Mouse (Mus musculus): ENCODE measurements around the gene Banf1. TPM values are rescaled to one million over a fixed set of nuclear protein-coding genes. Genes with fewer than 3 reads are reported as not detected.
"Not testable (repeated sequence)": the region's sequence is repeated elsewhere in the genome, so short reads cannot be mapped to it uniquely, and the experiment has no call there.

Banf1 gene
- 100 to 1,000 TPM; 152 to 165 TPM for total RNA-seq (2021)
- long read RNA-seq, experiment 1, transcript Banf1-202 (3 exons, 758 nt), result minor isoform, 13 of 236 reads
- long read RNA-seq, experiment 1, transcript Banf1-201 (3 exons, 1,261 nt), result major isoform, 148 of 236 reads
- long read RNA-seq, experiment 1, partial matches to known transcripts, result 47 of 236 reads
- long read RNA-seq, experiment 1, other reads (novel, unspliced or antisense), result 22 of 236 reads
- long read RNA-seq, experiment 2, transcript Banf1-201 (3 exons, 1,261 nt), result major isoform, 67 of 115 reads
- long read RNA-seq, experiment 2, transcript Banf1-204 (2 exons, 743 nt), result minor isoform, 6 of 115 reads
- long read RNA-seq, experiment 2, transcript Banf1-202 (3 exons, 758 nt), result minor isoform, 12 of 115 reads
- long read RNA-seq, experiment 2, partial matches to known transcripts, result 23 of 115 reads
- long read RNA-seq, experiment 2, other reads (novel, unspliced or antisense), result 7 of 115 reads

DNA sequence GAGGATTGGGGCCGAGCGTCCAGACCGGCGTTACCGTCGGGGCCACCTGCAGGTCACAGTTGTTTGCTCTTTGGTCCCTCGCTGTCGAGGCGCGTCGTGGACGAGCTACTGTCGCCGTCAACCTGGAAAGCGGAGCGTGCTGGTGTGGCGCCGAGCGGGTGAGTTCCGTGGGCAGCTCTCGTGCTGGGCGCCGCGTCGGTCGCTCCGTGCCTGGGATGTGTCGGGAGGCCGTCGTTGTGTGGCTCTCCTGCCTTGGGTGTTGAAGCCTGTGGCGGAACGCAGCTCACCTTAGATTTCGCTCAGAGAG lies at the start of gene Banf1:
Banf1 (minus strand) TSS at position 116 of the 307 bp plus-strand sequence.
- DNase-seq, result no peak

DNA sequence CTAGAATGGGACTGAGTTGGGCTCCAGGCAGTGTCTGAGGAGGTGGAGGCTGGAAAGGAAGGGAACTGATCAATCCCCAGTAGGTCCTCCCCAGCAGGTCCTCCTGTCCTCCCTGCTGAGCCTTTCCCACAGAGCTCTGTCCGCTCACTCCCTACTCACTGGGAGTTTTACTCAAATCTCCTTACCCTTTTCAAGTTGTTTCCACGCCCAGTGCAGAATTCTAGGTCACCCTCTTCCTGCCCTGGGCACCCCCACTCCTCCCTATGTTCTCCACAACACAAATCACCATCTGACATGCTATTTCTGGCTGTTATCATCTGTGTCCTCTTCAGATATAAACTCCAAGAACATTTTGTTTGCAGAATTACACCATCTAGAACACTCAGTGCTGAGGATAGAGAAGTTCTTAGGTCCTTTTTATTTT lies 47.6 kb upstream of the Banf1 start:
- DNase-seq, result peak; percentile 37 to 68

DNA sequence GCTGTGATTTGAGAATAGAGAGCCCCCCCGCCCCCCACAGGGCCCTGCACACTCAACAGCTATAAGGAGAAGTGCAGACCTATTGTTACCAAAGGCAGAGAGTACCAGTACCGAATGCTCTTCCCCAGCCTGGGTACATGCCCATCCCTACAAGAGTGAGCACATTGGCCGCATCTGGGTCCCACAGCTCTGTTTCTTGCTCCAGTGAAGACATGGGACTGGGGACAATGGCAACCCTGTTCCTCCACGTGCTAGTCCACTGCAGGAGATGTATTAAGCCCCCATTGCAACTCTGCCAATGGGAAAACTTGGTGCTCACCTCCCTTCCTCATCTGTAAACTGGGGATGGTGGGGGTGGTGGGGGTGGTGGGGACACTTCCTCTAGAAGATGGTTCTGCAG lies 46.9 kb upstream of the Banf1 start:
- DNase-seq, result no peak

DNA sequence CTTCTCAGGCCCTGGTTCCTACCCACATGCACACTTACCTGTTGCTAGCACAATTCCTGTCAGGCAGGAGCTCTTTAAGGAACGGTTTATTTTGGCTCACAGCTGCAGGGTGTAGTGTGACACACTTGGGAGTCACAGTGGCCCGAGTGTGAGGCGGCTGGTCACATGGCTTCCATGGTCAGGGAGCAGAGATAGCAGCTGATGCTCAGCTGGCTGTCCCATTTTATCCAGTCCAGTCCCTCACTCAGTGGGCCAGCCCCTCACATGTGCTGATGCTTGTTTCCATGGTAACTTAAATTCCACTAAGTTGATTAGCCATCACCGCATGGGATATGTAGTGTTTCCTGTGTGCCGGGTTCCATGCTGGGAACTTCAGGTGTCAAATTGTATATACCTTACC lies 45.0 kb upstream of the Banf1 start:
- DNase-seq, result no peak

DNA sequence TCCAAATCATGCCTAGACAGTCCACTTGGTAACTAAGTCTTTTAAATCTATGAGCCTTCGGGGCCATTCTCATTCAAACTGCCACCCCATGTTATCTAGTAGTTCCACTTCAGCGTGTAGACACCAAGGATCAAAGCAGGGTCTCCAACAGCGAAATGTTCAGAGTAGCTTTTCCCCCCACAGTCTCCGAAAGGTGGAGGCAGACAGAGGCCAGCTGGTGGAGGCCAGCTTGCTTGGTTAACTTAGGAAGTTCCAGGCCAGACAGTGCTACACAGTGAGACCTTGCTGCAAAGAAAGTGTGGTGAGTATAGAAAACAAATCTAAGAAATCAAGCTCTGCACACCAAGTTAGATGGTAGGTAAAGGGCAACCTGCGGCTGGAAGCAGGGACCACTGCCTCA lies 43.7 kb upstream of the Banf1 start:
- DNase-seq, result no peak

DNA sequence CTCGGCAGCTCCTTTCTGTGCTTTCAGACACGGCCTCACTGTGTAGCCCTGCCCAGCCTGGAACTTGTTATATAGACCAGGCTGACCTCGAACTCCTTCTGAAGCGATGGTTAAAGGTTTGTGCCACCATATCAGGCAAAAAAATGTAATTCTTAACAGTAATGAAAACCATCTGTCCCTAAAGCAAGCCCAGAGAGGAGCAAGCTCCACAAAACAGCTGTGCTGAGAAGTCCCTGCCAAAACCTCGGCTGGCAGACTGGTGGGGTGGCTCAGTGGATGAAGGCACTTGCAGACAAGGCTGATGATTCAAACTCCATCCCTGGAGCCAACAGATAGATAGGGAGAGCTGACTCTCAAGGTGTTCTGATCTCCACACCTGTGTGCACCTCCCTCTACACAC lies 42.1 kb upstream of the Banf1 start:
- DNase-seq, result no peak

DNA sequence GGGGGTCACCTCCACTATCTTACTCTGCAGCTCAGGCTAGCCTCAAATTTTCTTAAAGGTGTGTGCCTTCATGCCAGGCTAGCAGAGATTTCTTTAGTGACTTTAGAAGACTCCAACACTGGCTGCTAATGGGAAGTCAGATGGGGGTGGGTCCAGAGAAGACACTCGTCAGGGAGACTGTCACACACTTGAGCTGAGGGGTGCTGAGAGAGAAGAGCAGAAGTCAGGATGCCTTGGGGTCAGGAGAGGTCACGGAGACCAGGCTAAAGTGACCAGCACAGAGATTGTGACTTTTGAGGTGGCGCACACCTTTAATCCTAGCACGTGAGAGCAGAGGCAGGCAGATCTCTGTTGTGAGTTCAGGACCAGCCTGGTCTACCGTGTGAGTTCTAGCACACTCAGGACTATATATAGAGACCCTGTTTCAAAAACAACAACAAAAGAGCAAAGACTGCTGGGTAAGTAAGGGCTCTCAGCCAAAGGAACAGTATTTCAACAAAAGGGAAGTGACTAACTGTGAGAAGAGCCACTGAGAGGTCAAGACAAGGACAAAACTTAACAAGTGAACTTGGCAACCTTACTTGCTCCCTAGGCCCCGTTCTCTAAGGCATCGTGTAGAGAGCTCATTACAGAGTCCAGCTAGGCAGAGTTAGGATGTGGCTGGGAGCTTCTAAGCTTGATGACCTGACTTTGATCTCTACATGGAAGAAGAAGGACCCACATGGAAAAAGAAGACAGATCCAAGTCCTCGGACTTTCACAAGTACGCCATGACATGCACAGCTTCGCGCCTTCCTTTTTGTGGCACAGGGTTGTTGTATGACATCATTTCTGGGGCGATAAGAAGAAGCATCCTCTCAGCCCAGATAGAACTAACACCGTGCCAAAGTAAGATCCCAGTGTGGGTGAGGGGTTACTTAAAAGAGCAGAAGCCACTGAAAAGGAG lies 41.4 kb upstream of the Banf1 start:
- no peak for DNase-seq

DNA sequence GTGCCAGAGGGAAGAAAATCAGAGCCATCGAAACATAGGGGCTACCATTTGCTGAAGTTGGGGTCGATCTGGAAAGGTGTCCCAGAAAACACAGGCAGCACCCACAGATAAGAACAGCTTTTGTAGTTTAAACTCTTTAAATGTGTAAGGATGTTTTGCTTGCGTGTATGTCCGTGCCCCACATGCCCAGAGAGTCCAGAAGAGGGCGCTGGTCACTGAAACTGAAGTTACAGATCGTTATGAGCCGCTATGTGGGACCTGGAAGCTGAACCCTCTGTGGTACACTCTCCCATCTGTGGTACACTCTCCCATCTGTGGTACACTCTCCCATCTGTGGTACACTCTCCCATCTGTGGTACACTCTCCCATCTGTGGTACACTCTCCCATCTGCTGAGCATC lies 40.2 kb upstream of the Banf1 start:
- peak; percentile 63 to 73 for DNase-seq

DNA sequence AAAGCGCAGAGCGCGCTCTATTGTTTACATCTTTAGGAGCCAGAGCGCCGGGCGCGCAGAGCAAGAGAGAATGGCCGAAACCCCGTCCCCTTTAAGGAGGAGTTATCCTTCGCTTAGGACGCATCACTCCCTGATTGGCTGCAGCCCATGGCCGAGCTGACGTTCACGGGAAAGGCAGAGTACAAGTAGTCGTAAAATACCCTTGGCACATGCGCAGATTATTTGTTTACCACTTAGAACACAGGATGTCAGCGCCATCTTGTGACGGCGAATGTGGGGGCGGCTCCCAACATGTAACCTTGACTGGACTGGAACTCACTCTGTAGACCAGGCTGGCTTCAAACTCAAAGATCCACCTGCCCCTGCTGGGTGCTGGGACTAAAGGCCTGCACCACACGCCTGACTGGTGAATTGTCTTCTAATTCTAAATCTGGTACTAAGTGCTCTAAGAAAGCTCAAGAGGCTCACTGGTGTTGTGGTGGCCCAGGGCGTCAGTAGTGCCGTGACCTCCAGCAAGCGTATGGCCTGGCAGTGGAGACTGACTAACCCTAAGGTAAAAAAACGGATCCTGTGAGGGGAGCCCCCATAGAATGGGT lies 39.7 kb upstream of the Banf1 start:
- DNase-seq, result not testable (repeated sequence)

DNA sequence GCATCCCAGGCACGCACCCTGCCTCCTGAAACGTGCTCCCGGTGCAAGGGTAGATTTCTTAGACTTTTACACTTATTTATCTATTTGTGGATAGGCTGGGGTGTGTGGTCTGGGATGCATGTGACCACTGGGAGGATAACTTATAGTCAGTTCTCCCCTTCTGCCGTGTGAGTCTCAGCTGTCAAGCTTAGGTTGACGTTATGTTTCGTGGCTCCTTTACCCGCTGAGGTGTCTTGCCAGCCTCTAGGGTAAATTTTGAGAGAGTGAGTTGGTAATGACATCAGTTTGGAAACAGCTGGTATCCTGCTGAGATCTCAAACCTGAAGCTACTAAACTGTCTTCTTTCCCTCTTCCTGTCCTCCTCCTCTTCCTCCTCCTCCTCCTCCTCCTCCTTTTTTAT lies 39.0 kb upstream of the Banf1 start:
- no peak for DNase-seq

DNA sequence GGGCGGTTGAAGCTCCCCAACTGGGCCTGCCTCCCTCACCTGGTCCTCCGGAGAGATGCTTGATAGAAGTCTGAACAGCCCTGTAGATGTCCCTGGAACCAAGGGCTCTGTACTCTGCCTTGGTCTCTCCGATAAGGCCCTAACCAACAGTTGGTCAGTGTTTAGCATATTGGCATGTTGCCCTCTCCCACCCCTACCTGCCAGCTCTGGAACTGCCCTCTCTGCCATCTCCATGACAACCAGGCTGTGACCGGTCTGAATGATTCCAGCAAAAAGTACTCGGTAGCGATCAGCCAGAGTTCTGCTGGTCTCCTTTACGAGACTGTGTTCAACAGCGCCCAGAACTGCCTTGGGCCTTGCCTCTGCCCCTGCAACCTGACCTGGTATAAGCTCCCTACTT lies 35.3 kb upstream of the Banf1 start, which contains the start of gene Tsga10ip:
Tsga10ip (minus strand) TSS at position 234 of the 400 bp plus-strand sequence.
- no peak for DNase-seq

DNA sequence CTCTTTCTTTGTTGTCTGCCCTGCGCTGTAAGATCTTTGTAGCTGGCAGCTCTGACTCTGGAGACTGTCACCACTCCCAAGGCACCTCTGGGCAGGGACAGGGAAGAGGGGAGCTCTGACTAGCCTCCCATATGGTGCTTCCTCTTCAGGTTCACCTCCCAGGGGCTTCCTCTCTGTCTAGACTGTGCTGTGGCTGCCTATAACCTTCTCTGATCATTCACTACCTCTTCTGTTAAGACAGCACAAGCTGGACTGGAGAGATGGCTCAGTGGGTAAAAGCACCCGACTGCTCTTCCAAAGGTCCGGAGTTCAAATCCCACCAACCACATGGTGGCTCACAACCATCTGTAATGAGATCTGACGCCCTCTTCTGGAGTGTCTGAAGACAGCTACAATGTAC lies 34.1 kb upstream of the Banf1 start:
- DNase-seq, result not testable (repeated sequence)

DNA sequence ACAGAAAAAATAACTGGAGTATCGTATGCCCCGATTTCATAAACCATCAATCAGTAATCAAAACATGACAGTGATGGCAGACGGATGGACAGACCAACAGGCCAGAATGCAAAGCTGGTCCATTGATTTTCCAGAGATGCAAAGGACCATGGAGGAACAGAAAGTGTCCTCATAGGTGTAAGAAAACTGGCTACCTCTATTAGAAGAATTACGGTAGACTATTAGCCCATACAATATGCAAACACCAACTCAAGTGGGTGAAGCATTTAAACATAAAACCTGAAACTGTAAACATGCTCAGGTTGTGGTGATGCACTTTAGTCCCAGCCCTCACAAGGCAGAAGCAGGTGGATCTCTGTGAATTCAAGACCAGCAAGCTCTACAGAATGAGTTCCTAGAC lies 28.4 kb upstream of the Banf1 start:
- DNase-seq, result no peak

DNA sequence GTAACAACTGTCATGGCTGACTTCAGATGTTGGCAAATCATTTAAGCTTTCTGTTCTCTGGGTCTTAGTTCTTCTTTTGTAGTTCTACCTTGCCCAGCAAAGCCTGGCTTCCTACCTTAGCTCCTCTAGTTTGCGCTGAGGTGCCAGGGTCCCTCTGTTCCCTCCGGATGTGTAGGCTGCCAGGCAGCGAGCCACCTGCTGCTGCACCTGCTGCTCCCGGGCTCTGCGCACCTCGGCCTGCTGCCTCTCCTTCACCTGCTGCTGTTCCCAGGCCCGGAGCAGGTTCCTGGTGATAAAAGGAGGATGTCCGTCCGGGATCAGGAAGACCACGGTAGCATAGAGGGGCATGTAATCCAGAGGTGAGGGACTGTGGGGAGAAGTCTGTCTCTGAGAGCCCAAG lies 27.2 kb upstream of the Banf1 start:
- no peak for DNase-seq

DNA sequence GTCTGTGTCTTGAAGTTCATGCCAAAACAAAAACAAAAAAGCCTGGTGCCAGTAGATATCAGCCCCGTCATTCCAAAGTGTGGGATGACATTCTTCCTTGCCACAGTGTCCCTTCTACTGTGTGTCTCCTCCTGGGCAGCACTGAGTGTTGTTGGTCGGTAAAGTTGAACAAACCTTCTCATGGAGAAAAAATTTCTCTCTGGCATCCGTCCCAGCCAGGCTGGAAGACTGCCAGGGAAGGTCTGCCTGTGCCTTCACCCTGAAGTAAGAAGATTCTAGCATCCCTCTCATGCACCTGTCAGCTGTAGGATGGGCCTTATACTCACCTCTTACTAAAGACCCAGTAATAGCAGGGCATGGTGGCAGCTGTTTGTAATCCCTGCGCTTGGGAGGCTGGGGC lies 25.9 kb upstream of the Banf1 start:
- peak; percentile 85 to 87 for DNase-seq

DNA sequence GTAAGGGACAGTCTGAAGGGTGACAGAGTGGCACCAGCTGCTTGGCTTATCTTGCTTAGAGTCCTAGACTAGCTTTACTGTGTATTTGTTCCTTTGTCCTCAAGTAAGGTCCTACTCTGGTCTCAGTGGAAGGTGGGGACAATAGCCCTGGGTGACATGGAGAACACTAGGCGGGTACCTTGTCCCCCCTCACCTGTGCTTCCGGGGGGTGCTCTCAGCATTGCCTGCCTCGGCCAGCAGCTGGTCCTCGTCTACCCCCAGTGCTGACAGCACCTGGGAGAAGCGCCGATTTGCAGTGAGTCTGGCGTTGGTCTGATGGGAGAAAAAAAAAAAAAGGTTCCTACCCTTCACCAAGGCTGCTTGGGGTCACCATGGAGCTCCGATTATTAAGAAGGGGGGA lies 23.4 kb upstream of the Banf1 start:
- DNase-seq, result no peak

DNA sequence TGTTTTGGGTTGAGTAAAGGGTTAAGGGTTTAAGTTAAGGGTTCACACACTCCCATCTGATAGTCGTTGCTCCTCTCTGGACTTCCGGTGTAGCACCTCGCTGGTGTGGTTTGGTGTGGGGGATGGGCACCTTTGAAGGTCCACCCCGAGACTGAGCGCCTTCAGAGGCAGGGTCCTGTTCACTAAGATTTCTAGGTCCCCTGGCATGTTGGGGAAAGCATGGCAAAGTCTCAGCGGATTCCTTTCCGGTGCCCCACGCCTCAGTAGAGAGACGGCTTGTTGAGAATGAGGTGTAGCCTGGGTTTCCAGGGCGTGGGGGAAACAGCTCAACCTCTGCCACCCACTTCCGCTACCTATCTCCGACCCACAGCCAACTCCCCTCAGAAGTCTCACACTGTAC lies 22.7 kb upstream of the Banf1 start:
- peak; percentile 19 to 58 for DNase-seq

DNA sequence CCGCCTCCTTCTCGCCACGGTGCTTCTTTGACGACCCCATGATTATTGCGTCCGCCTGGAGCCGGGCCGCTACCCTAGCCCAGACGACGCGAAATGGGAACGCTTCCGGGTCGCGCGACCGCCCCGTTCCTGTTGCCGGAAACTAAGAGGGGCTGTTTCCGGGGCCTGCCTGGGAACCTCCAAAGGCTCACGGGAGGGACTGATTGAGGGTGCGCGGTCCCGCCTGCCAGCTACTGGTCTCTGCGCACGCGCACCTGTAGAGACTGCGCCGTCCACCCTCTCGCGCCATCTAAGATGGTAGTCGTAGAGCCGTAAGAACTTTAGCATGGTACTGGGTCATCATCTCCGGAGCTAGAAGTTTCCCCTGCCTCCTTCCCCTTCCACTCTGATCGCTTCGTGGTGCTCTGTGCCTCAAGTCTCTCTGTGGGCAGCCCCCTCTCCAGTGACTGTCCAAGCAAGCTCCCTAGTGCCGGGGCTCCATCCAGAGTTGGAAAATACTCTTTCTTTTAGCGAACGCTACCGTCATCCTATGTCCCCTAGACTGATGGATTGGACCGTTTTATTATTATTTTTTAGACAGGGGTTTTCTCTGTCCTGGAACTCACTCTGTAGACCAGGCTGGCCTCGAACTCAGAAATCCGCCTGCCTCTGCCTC lies 21.7 kb upstream of the Banf1 start, which contains the start of gene Sart1:
Sart1 (minus strand) TSS at position 116 of the 655 bp plus-strand sequence.
- DNase-seq, result peak; percentile 97

DNA sequence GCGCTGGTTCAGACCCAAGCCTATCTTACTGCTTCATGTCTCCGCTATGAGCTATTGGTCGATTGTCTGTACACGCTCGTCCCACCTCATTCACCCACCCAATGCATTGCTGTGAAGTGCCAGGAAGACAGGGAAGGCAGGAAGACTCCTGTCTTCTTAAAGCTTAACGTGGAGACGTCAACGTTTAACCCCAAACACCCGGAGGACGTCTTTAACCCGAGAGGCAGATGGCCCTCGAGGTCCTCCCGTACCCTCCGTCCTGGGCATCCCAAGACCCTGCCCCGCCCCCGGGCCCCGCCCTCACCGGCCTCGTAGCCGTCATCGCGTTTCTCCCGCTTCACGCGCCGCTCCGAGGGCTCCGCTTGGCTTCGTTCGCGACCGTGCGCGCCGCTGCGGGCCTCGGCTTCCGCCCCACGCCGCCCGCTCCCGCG lies 21.1 kb upstream of the Banf1 start:
- DNase-seq, result peak; percentile 42 to 59

DNA sequence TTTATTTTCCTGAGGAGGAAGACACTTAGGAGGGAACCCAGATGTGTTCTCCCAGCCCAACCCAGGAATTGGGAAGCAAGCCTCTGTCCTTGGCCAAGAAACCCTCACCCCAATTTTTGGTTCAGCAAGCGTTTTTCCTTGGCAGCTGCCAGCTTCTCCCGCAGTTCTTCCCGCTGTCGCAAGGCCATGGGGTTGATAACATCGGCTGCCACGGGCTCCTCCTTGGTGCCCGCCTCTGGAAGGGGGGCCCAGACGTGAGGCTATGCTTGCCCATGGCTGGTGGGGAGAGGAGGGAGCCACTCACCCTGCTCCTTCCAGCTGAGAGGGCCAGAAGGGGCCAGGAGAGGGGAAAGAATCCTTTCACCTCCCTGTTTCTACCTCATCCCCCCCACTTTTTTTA lies 17.7 kb upstream of the Banf1 start:
- no peak for DNase-seq

DNA sequence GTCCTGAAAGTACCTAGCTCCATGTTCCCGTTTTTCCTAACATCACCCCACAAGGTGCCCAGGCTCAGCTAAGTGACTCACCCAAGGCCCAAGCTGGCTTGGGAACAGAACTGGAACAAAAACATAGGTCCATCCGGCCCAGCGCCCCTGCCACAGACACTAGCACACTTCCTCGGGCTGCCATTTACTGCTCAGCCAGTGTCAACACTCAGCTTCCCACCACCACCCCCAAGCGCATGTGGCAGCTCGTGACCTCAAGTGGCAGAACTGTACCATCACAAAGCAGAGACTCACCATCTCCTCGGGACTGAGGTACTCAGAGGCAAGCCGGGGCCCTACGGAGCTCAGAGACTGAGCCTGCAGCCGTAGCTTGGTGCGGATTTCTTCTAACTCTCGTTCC lies 16.4 kb upstream of the Banf1 start:
- DNase-seq, result no peak

DNA sequence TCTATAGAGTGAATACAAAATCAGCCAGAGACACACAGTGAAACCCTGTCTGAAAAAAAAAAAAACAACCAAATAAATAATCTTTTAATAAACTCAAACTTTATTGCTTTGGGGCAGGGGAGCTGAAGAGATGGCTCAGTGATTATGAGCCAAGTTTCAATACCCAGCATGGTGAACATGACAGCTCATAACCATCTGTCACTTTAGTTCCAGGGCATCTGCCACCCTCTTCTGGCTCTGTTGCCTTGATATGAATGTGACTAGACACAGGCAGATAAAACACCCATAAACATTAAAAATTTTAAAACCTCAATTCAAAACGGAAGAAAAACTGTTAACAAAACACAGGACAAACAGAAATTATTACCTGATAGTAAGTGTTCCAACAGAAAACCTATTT lies 10.5 kb upstream of the Banf1 start:
- DNase-seq, result no peak
